Mouse (Mus musculus): ENCODE measurements around the gene Serpinb6a.
"Not testable (repeated sequence)": the region's sequence is repeated elsewhere in the genome, so short reads cannot be mapped to it uniquely, and the experiment has no call there.

Gene Serpinb6a

GRCm38 (mm10) chr13:33966574-33966973 lies 36.0 kb downstream of the Serpinb6a start:
- no peak for DNase-seq

- DNase-seq = no peak
These were observed 36.6 kb downstream of the Serpinb6a start for GRCm38 (mm10) chr13:33966025-33966412.

- DNase-seq = peak; percentile 52
These were observed 37.3 kb downstream of the Serpinb6a start for GRCm38 (mm10) chr13:33965056-33966024.

GRCm38 (mm10) chr13:33964206-33965046 lies 38.2 kb downstream of the Serpinb6a start, which contains the start of gene Nqo2:
Nqo2 (plus strand) TSS chr13:33964687.
- peak; percentile 78 for DNase-seq

- no peak for DNase-seq
These were observed 42.8 kb downstream of the Serpinb6a start for GRCm38 (mm10) chr13:33959771-33960170.

GRCm38 (mm10) chr13:33956571-33957421 lies 45.8 kb downstream of the Serpinb6a start:
- DNase-seq = no peak

- DNase-seq = no peak
These were observed 49.6 kb downstream of the Serpinb6a start for GRCm38 (mm10) chr13:33952947-33953346.

- no peak for DNase-seq
These were observed 50.5 kb downstream of the Serpinb6a start for GRCm38 (mm10) chr13:33952075-33952449.

- DNase-seq = no peak
These were observed 51.1 kb downstream of the Serpinb6a start for GRCm38 (mm10) chr13:33951308-33952074.

GRCm38 (mm10) chr13:33942212-33942779 lies 60.3 kb downstream of the Serpinb6a start:
- peak; percentile 36 for DNase-seq

- DNase-seq = no peak
These were observed 61.2 kb downstream of the Serpinb6a start for GRCm38 (mm10) chr13:33941288-33941808.

- not testable (repeated sequence) for DNase-seq
These were observed 65.0 kb downstream of the Serpinb6a start for GRCm38 (mm10) chr13:33937587-33937986.

GRCm38 (mm10) chr13:33937151-33937550 lies 65.4 kb downstream of the Serpinb6a start:
- DNase-seq = no peak

GRCm38 (mm10) chr13:33935465-33936181 lies 67.0 kb downstream of the Serpinb6a start:
- peak; percentile 52 for DNase-seq

- DNase-seq = no peak
These were observed 67.9 kb downstream of the Serpinb6a start for GRCm38 (mm10) chr13:33934743-33935142.

GRCm38 (mm10) chr13:33930912-33931311 lies 71.7 kb downstream of the Serpinb6a start:
- DNase-seq = no peak

GRCm38 (mm10) chr13:33930281-33930680 lies 72.3 kb downstream of the Serpinb6a start:
- DNase-seq = no peak

GRCm38 (mm10) chr13:33921699-33922098 lies 80.9 kb downstream of the Serpinb6a start:
- no peak for DNase-seq

- no peak for DNase-seq
These were observed 81.6 kb downstream of the Serpinb6a start for GRCm38 (mm10) chr13:33921041-33921440.

GRCm38 (mm10) chr13:33906821-33907220 lies 95.8 kb downstream of the Serpinb6a start:
- DNase-seq = no peak

Data from liver (tissue).